Mouse (Mus musculus): ENCODE measurements at regions not wholly inside any gene's neighbourhood (a gene's known extent, or its start where the extent isn't known, plus 50 kb on each side); places are given as distances from the start of the nearest gene placed in this dataset.
A peak's percentile ranks its signal among the peaks of the same experiment; 100 is the strongest.

DNA sequence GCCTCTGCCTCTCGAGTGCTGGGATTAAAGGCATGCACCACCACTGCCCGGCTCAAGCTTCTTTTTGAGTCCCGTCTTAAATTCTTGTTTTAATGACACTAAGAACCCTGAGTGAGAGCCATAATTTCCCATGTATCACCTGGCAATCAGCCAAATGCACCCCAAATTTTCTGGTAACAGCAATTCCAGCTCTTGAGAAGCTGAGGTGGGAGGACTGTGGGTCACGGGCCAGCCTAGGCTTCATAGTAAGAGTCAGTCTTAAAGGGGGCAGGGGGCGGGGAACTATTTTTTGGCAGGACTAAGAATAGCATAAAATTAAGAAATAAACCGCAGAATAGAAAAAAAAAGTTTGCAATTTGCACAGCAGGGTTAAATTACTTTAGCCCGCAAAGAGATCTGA is 214.9 kb upstream of the Amigo2 start:
- no peak for DNase-seq (ENCODE audit: low read depth in 2 of 2, low spot score in 2 of 2)

DNA sequence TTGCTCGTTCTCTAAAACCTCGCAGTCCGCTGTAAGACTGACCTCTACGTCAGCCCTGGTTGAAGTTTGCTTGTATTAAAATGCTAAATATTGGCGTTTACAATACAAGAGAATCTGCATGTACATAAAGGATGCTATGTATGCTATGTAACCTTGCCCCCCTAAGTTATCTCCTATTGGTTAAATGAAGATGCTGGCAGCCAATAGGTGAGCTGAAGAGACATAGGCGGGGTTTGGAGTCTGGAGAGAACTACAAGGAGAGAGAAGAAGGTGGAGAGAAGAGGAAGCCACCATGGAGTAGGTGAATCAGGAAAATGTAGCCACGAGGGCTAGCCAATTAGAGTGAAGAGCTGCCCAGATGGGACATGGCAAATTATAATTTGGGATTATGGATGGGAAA is 214.0 kb upstream of the Amigo2 start:
- DNase-seq (ENCODE audit: low read depth in 2 of 2, low spot score in 2 of 2) = no peak

DNA sequence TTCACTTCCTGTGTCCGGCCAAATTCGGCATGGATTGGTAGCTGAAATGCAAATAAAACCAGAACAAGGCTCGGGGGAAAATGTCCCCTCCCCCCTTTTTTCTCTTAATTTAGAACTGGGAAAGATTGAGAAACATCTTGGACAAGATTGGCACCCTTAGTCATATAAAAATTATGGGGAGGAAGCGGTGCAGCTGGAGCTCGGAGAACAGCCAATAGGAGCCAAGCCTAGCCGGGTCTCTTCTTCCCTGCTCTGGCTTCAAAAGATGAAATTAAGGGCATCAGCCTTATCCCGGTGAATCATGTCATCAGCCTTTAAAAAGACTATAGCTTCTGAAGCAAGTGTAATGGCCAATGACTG is 213.3 kb upstream of the Amigo2 start:
- no peak for DNase-seq (ENCODE audit: low read depth in 2 of 2, low spot score in 2 of 2)

DNA sequence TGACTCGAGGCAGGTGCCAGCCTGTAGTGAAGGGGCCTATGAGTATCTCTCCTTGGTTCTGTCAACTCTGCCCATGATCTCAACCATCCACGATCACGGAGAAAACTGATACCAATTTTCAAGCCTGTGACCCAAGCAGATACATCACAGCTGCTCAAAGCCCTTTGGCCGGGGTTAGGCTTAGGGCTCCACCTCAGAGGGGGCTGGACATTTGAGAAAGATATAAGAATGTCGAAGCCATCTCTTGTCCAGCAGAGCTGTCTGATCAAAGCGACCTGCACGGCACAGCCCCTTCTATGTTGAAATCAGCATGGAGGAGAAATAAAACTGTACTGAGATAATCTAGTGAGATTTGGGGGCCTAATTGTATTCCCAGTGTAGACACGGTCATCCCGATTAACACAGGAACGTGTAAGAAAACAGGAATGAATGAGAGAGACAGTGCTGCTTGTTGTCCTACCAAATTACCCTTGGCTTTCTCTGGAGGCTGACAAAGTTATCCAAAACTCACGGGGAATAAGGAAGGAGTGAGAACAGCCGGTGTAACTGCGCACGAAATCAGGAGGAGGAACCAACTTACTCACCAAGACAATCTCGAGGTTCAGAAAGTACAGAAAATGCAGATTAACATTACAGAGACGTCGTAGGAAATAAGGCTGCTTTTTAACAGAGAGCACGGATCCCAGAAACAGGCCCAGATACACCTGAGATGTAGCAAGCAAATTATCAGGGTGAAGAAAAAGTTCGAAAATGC is 212.7 kb upstream of the Amigo2 start:
- no peak for DNase-seq (ENCODE audit: low read depth in 2 of 2, low spot score in 2 of 2)

DNA sequence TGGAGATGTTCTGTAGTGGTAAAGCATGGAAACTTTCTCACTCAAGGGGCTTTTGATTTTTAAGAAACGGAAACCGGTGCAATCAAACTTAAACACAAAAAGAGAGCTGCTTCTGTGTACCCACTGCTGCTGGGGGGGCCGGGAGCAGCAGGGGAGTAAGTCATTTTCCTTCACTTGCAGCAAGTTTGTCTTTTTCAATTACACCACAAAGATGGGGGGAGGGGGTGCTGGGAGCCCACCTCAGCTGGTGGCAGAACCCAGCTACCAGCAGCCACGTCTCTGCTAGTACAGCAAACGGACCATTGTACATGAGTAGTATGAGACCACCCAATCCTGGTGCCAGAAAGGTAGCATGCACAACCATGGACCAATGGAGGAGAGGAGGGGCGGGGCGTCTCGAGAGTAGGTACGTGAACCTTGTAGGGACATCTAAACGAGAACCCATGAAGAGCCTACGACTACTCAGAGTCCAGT is 211.7 kb upstream of the Amigo2 start:
- DNase-seq (ENCODE audit: low read depth in 2 of 2, low spot score in 2 of 2) = peak; percentile 70 to 77

DNA sequence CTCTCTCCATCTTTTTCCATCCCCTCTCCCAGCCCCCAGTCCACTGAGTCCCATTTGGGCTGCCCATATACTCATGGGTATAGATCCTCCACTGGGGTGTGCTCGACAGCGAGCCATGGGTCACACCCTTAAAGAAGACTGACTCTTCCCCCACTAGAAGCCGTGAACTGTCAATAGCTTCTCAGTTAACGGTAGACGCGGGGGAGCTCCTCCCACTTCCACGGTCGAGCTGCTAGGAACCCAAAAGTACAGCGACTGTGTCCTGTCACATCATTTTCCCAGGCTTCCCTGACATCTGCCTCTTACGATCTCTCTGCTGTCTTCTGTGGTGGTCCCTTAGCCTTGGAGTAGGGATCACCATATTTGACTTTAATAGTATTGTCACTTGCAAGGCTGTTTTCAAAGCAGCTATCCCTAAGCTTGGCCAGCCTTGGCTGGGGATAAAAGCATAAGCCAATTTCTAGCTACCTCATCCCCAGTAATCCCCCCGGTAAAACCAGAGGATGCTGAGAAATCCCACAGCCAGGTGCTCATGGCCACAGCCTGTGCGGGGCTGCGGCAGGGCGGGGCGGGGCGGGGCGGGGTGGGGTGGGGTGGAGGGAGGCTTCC is 211.2 kb upstream of the Amigo2 start:
- DNase-seq (ENCODE audit: low read depth in 2 of 2, low spot score in 2 of 2) = no peak

DNA sequence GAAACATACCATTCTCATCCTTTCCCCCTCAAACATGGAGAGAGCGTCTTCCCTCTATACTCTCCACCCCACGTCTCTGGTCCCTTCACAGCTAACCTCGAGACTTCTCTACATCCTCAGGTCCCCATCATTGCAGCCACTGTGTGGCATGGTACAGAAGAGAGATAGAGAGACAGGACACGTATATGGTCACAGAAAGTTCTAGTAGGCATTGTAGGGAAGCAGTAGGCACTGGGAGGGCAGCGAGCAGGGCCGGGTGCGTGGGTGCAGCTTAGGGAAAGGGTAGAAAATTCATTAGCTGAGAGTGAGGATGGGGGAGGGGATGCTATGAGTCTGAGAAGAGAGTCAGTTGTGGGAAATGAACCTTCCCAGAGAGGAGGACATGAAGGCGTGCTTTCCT is 210.4 kb upstream of the Amigo2 start:
- DNase-seq (ENCODE audit: low read depth in 2 of 2, low spot score in 2 of 2) = no peak

DNA sequence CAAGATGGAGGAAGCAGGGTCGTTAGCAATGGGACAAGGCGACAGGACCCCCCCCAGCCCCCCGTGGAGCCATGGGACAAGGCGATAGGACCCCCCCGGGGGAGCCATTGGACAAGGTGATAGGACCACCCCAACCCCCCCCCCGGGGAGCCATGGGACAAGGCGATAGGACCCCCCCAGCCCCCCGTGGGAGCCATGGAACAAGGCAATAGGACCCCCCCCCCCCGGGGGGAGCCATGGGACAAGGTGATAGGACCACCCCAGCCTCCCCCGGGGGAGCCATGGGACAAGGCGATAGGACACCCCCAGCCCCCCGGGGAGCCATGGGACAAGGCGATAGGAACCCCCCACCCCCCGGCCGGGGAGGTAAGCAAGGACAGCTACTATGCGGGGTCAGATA is 209.9 kb upstream of the Amigo2 start:
- DNase-seq (ENCODE audit: low read depth in 2 of 2, low spot score in 2 of 2) = no peak

DNA sequence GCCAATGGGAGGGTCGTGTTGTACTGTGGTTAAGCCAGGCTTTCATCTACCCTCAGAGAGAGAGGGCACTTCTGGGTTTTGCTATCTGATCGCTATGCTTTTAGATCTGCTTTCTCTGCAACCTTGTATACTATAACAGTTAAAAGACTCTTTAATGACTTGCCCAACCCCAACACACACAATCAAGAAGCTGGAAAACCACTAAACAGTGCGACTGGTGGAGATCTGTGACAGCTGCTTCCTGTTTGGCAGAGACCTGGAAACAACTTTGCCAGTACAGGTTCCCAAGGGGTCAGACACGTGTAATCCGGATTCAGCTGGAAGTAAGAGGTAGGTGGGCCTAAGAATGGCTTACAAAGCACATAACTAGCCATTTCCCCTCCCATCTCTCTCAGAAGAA is 208.6 kb upstream of the Amigo2 start:
- peak; percentile 29 to 46 for DNase-seq (ENCODE audit: low read depth in 2 of 2, low spot score in 2 of 2)

DNA sequence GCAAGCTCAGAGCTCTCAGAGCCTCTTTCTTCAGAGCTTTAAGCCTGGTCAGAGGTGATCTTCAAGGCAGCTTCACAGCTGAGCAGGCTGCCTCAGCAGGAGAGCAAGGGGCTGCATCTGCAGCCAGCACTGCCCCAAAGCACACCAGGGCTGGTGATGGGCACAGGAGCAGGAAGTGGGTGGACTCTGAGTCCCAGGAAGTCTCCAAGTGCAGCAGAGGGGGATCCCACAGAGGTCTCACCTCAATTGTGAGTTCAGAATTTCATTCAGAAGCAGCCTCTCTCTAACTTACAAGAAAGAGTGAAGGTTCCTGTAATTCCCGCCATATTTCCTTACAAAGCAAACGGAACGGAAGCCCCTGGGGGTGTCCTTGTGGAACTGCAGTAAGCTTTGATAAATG is 202.6 kb upstream of the Amigo2 start:
- no peak for DNase-seq (ENCODE audit: low read depth in 2 of 2, low spot score in 2 of 2)

DNA sequence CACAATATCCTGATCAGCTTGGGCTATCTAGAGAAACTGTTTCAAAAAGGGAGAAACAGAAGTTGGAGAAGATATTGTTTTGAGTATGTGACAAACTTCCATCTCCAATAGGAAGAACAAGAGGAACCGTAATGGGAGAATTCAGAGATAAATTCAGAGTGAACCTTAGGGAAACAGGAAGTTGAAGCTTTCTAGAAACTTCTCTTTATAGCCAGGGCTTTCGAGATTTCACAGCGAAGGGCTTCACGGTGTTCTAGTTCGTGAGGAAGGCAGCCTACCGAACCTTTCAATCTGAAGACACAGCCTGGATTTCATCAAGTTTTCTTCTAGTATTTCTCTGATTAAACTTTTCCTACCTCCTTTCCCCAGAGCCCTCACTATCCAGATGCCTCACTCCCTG is 201.9 kb upstream of the Amigo2 start:
- no peak for DNase-seq (ENCODE audit: low read depth in 2 of 2, low spot score in 2 of 2)

DNA sequence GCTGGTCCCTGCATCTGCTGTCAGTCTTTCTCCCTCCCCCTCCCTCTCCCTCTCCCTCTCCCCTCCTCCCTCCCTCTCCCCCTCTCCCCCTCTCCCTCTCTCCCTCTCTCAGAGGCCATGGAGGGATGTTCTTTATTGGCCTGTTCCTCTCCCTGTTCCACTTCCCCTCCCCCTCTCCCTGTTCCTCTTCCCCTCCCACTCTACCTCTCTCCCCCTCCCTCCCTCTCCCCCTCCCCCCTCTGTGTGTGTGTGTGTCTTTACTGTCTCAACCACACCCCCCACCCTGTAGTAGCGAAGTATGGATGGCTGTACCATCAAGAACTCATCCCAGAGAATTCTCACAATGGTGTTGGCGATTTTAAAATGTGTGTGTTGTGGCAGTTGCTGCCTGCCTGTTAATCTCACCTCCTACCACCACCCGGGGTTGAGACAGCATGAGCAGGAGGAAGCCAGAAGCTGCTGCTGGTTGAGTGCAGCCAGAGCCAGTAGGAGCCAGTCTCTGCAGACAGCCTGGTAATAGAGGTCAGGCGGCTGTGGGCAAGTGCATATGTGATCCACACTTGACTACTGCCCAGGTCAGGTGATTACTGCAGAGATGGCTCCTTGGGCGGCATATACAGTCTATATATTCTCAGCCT is 201.3 kb upstream of the Amigo2 start:
- DNase-seq (ENCODE audit: low read depth in 2 of 2, low spot score in 2 of 2) = no peak

DNA sequence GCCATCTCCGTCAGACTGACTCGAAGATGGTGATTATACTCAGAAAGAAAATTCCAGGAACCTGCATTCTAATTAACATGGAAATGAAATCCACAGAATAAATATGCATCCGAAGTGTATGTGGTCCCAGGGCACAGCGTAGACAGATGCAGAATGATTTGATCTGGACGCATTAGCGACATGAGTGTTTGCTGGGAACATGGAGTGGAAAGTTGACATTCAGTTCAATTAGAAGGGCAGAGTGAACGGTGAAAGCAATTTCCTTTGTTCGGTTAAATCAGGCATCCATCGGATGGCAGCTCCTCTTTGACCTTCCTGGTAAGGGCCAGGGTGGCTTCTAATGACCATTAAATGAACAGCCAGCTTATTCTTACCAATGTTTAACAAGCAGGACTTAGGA is 199.1 kb upstream of the Amigo2 start:
- no peak for DNase-seq (ENCODE audit: low read depth in 2 of 2, low spot score in 2 of 2)

DNA sequence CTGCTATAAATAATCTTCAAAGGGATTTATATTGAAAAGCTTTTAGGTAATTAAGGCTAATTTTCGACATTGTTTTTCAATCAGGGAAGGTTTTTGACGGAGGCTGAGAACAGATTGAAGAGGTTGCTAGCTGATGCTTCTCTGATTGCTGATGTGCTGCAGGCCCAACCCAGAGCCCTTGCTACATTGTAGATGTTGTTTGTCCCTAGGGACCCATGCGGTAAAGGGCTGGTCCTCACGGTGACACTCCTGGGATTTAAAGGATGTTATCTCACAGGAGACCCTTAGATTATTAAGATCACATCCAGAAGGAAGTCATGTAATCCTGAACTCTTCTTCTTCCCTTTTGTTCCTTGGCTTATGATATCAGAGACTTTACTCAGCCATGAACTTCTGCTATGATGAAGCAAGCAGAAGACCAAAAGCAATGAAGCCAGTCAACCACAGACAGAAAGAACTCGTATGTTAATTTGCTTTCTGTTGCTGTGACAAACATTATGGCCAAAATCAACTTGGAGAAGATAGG is 191.2 kb upstream of the Amigo2 start:
- no peak for DNase-seq (ENCODE audit: low read depth in 2 of 2, low spot score in 2 of 2)

All from CD8-positive naive resting alpha-beta T cell, adult 2 months (primary cell).